Mouse (Mus musculus) lung, postnatal 0 days (tissue): ENCODE data around the gene Ube4a.

Experiments
- CTCF ChIP-seq: IDR thresholded peaks from 2 replicates; pipeline ENCODE4 v1.5.1; 2016; ENCODE audit warnings: antibody characterized with exemption, mild to moderate bottlenecking
- EP300 ChIP-seq: IDR thresholded peaks from 2 replicates; pipeline ENCODE4 v1.6.1; 2016; ENCODE audit warnings: antibody characterized with exemption, mild to moderate bottlenecking, control low read depth

DNA sequence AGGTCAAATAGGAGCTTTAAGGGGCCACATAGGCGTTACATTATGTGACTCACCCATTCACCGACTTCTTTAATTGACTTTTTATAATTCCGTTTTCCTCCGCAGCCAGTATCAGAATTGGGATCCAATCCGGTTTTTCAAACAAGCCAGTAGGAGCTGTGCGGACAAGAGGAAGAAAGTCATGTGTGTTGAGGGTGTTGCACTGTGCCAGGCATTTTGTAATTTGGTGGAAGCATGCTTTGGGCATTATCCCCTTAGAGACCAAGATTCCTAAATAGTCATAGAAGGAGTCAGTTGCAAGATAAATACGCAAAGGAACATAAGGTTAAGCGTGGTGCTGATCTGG, 44.3 kb downstream of the Ube4a start:
- no peak for TF ChIP-seq CTCF
- TF ChIP-seq EP300, result no peak; the same call in 1 of the 2 replicates
